Mouse (Mus musculus): ENCODE data around the gene Bcorl1. TPM values are rescaled to one million over a fixed set of nuclear protein-coding genes. Genes with fewer than 3 reads are reported as not detected.

The Bcorl1 gene
- 5.6 and 12.2 TPM in 2 replicates for total RNA-seq (2014; fragmentation: Nextera tagmentation)
- 2.4 and 6.0 TPM in 2 replicates for total RNA-seq (2017)
- 1.7 and 3.0 TPM in 2 replicates for polyA plus RNA-seq (2012)

DNA sequence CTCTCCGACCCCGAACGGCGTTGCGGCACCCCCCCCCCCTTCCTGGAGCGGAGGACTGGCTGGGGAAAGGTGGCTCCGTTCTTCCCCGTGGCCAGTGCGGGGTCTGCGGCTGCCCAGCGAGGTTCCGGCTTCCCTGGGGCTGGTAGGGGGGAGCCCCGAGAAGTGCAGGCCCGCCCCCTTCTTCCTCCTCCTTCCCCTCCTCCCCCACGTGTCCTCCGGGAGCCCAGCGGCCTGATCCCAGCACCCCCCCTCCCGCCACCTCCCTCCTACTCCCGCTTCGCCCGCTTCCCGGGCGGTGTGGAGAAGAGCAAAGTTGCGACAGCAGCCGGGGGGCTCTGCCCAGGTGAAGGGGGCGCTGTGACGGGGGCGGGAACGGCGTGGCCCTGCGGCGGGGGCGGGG, at the start of gene Bcorl1:
Gene Bcorl1 (plus strand): TSS at position 218 of the 400 bp plus-strand sequence.
- Histone ChIP-seq H3K36me3 (replicated peaks) (no peaks in the 10 kb centered on the region), H3K9me3 (replicated peaks) (no peaks in the 10 kb centered on the region), H3K4me1 (ENCODE audit: insufficient read depth, low read depth, low read length) (peaks cover 34% of the 10 kb centered on the region), H3K4me3 (ENCODE audit: low read depth, low read length) (peak within 1 kb of the TSS; percentile 66; the same call in 1 of the 2 replicates), H3K27me3 (ENCODE audit: insufficient read depth, low read length) (peaks cover 54% of the 10 kb centered on the region)
- DNase-seq (ENCODE audit: low spot score): no peak
- no peak for TF ChIP-seq POLR2AphosphoS5 (IDR thresholded peaks at IDR 0.05; ENCODE audit: insufficient replicate concordance, low read depth, low read length)
- TF ChIP-seq GATA1 (IDR thresholded peaks at IDR 0.05; ENCODE audit: borderline replicate concordance, low read length): no peak
- no peak for ATAC-seq (ENCODE audit: extremely low read depth, insufficient number of reproducible peaks, low FRiP score, poor library complexity, severe bottlenecking)

DNA sequence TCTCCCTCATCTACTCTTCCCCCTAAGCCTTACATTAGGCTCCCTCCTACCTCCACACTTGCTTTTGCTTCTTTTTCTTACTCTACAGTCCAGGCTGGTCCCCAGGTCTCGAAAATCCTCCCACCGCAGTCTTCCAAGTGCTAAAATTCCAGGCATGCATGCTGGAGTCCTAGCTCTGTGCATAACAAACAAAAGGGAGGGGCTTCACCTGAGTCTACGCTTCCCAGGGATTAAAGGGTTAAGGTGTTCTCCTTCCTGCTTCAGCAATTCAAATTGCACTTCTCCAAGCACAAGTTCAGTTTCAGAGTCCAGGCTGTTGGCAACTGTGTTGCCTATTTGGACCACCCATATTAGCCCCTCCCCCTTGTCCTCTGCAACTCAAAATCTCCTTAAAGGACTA, 49.7 kb upstream of the Bcorl1 start:
- TF ChIP-seq TAL1 (conservative IDR thresholded peaks at IDR 0.05; ENCODE audit: low read depth, low read length) (no peak), POLR2AphosphoS5 (IDR thresholded peaks at IDR 0.05; ENCODE audit: insufficient replicate concordance, low read depth, low read length) (no peak), GATA1 (IDR thresholded peaks at IDR 0.05; ENCODE audit: borderline replicate concordance, low read length) (no peak), GATA2 (IDR thresholded peaks at IDR 0.05; ENCODE audit: borderline replicate concordance, low read depth, low read length) (no peak), CTCF (IDR thresholded peaks at IDR 0.05; ENCODE audit: low read depth, low read length) (no peak)
- Histone ChIP-seq H3K36me3 (replicated peaks) (no peaks in the 10 kb centered on the region), H3K4me1 (ENCODE audit: insufficient read depth, low read depth, low read length) (no peaks in the 10 kb centered on the region; the same call in 1 of the 2 replicates), H3K9me3 (replicated peaks) (no peaks in the 10 kb centered on the region), H3K27me3 (ENCODE audit: insufficient read depth, low read length) (peaks cover 3% of the 10 kb centered on the region; the same call in 1 of the 2 replicates), H3K4me3 (ENCODE audit: low read depth, low read length) (no peak overlapping the region)
- DNase-seq (ENCODE audit: low spot score) (no peak), ATAC-seq (ENCODE audit: extremely low read depth, insufficient number of reproducible peaks, low FRiP score, poor library complexity, severe bottlenecking) (no peak)

DNA sequence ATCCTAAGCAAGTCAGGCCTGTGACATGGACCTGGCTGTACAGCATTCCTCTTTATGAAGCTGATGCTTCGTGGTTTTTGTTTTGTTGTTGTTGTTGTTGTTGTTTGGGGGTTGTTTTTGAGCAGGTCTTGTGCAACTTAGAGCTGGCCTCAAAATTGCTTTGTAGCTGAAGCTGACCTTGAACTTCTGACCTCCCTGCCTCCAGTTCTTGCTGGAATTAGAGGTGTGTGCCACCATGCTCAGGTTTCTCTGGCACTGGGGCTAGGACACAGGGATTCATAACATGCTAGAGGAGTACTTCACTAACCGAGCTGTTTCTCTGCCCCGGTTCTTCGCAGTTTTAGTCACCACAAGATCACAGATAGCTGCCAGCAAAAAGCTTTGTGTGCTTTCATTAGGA, 35.8 kb upstream of the Bcorl1 start:
- Histone ChIP-seq H3K9me3 (replicated peaks) (no peaks in the 10 kb centered on the region), H3K4me1 (ENCODE audit: insufficient read depth, low read depth, low read length) (no peaks in the 10 kb centered on the region), H3K27me3 (ENCODE audit: insufficient read depth, low read length) (0 out of 2 replicates have a peak, but pooled peaks cover 11% of the 10 kb centered on the region), H3K36me3 (replicated peaks) (no peaks in the 10 kb centered on the region), H3K4me3 (ENCODE audit: low read depth, low read length) (no peak overlapping the region)
- TF ChIP-seq TAL1 (conservative IDR thresholded peaks at IDR 0.05; ENCODE audit: low read depth, low read length): no peak
- TF ChIP-seq CTCF (IDR thresholded peaks at IDR 0.05; ENCODE audit: low read depth, low read length): no peak
- no peak for TF ChIP-seq GATA2 (IDR thresholded peaks at IDR 0.05; ENCODE audit: borderline replicate concordance, low read depth, low read length)
- no peak for TF ChIP-seq POLR2AphosphoS5 (IDR thresholded peaks at IDR 0.05; ENCODE audit: insufficient replicate concordance, low read depth, low read length)
- no peak for TF ChIP-seq GATA1 (IDR thresholded peaks at IDR 0.05; ENCODE audit: borderline replicate concordance, low read length)
- ATAC-seq (ENCODE audit: extremely low read depth, insufficient number of reproducible peaks, low FRiP score, poor library complexity, severe bottlenecking) (no peak), DNase-seq (ENCODE audit: low spot score) (no peak)

DNA sequence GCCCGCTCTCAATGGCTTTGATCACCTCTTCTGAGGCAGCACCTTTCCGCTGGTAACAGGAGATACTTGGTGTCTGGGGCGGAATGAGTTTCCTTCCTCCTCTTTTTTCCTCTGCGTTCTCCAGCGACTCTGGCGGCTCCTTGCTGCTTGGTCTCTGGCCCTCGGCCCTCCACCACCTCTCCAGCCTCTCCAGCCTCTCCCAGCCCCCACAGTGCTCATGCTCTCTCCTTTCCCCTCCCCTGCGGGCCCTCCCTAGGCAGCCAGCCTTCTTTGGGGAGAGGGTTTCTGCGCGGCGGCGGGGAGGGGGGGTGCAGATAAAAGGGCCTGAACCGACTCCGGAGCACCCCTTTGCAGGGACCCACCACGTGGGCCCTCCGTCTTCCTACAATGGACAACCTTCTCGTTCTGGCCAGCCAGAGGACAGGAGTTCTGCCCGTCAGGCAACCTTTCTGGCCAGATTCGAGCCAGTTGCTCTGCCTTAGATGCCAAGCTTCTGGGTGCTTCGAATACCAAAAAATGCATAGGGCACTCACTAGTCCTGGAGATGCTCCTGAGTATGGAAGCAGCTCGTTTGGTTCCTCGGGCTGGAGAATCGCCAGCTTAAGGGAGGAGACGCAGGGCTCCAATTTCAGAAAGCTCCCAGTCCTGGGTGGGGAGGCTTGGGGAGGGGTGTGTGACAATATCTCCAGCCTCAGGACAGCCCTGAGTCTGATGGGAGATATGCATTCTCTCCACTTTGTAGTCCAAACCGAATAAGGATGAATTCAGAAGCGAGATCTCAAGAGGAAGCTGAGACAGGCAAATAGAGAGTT, 30.2 kb upstream of the Bcorl1 start:
- ATAC-seq (ENCODE audit: extremely low read depth, insufficient number of reproducible peaks, low FRiP score, poor library complexity, severe bottlenecking): no peak
- TF ChIP-seq GATA1 (IDR thresholded peaks at IDR 0.05; ENCODE audit: borderline replicate concordance, low read length): no peak
- no peak for TF ChIP-seq POLR2AphosphoS5 (IDR thresholded peaks at IDR 0.05; ENCODE audit: insufficient replicate concordance, low read depth, low read length)
- no peak for TF ChIP-seq GATA2 (IDR thresholded peaks at IDR 0.05; ENCODE audit: borderline replicate concordance, low read depth, low read length)
- no peak for TF ChIP-seq TAL1 (conservative IDR thresholded peaks at IDR 0.05; ENCODE audit: low read depth, low read length)
- TF ChIP-seq CTCF (IDR thresholded peaks at IDR 0.05; ENCODE audit: low read depth, low read length): no peak
- Histone ChIP-seq H3K4me3 (ENCODE audit: low read depth, low read length) (no peak overlapping the region), H3K9me3 (replicated peaks) (no peaks in the 10 kb centered on the region), H3K27me3 (ENCODE audit: insufficient read depth, low read length) (peaks cover 10% of the 10 kb centered on the region; the same call in 1 of the 2 replicates), H3K36me3 (replicated peaks) (no peaks in the 10 kb centered on the region), H3K4me1 (ENCODE audit: insufficient read depth, low read depth, low read length) (peaks cover 18% of the 10 kb centered on the region; the same call in 1 of the 2 replicates)
- no peak for DNase-seq (ENCODE audit: low spot score)

DNA sequence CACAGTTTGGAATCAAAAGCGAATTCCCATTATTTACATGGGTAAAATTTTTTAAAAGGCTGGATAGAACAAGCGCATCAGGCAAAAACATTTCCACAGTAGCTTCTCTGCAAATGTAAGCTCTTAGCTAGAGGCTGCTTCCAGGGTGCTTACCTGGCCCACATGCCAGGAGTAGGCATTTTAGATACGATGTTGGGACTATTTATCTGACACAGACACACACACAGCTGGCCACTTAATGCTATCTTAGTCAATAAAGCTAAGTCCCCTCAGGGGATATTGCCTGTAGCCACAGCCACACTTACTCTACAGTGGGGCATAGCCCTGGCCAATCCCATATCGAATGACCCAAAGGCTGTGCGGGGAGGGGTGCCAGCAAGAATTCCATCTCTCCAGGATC, 29.4 kb upstream of the Bcorl1 start:
- ATAC-seq (ENCODE audit: extremely low read depth, insufficient number of reproducible peaks, low FRiP score, poor library complexity, severe bottlenecking) (no peak), DNase-seq (ENCODE audit: low spot score) (no peak)
- Histone ChIP-seq H3K27me3 (ENCODE audit: insufficient read depth, low read length) (peaks cover 3% of the 10 kb centered on the region; the same call in 1 of the 2 replicates), H3K9me3 (replicated peaks) (no peaks in the 10 kb centered on the region), H3K36me3 (replicated peaks) (no peaks in the 10 kb centered on the region), H3K4me1 (ENCODE audit: insufficient read depth, low read depth, low read length) (peaks cover 18% of the 10 kb centered on the region; the same call in 1 of the 2 replicates), H3K4me3 (ENCODE audit: low read depth, low read length) (no peak overlapping the region)
- TF ChIP-seq TAL1 (conservative IDR thresholded peaks at IDR 0.05; ENCODE audit: low read depth, low read length): no peak
- no peak for TF ChIP-seq GATA1 (IDR thresholded peaks at IDR 0.05; ENCODE audit: borderline replicate concordance, low read length)
- TF ChIP-seq CTCF (IDR thresholded peaks at IDR 0.05; ENCODE audit: low read depth, low read length): no peak
- TF ChIP-seq GATA2 (IDR thresholded peaks at IDR 0.05; ENCODE audit: borderline replicate concordance, low read depth, low read length): no peak
- no peak for TF ChIP-seq POLR2AphosphoS5 (IDR thresholded peaks at IDR 0.05; ENCODE audit: insufficient replicate concordance, low read depth, low read length)

DNA sequence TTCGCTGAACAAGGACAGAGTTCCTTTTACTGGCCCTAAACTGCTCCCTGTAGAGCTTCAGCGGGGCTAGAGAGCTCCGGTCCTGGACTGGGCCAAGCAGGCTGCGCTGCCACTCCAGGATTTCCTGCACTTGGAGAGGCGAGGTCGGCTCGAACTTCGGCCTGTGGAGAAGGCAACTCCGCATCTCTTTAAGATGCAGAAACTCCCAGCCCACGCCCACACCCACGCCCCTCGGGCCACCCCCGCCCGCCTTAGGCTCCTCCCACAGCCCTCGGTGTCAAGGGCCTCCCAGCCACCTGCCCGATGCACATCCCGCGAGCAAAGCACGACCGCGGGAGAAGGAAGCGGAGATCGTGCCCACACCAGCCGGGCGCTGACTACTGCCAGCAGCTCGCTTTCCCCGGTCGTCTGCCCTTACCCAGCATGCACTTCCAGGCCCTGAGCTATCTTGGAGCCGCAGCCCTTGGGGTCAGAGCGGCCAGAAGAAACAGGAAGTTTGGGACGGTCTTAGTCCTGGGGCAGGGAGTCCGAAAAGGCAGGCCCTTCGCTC, 26.6 kb upstream of the Bcorl1 start:
- H3K4me3 ChIP-seq (ENCODE audit: low read depth, low read length): peak overlapping the region; percentile 70
- H3K4me1 ChIP-seq (ENCODE audit: insufficient read depth, low read depth, low read length): peaks cover 35% of the 10 kb centered on the region
- H3K27me3 ChIP-seq (ENCODE audit: insufficient read depth, low read length): peaks cover 3% of the 10 kb centered on the region; the same call in 1 of the 2 replicates
- no peak for TF ChIP-seq GATA2 (IDR thresholded peaks at IDR 0.05; ENCODE audit: borderline replicate concordance, low read depth, low read length)
- no peak for TF ChIP-seq CTCF (IDR thresholded peaks at IDR 0.05; ENCODE audit: low read depth, low read length)
- TF ChIP-seq POLR2AphosphoS5 (IDR thresholded peaks at IDR 0.05; ENCODE audit: insufficient replicate concordance, low read depth, low read length): no peak
- no peak for TF ChIP-seq TAL1 (conservative IDR thresholded peaks at IDR 0.05; ENCODE audit: low read depth, low read length)
- no peak for TF ChIP-seq GATA1 (IDR thresholded peaks at IDR 0.05; ENCODE audit: borderline replicate concordance, low read length)
- no peaks in the 10 kb centered on the region for H3K36me3 ChIP-seq (replicated peaks)
- no peaks in the 10 kb centered on the region for H3K9me3 ChIP-seq (replicated peaks)
- ATAC-seq (ENCODE audit: extremely low read depth, insufficient number of reproducible peaks, low FRiP score, poor library complexity, severe bottlenecking): peak; percentile 87
- DNase-seq (ENCODE audit: low spot score): peak; percentile 72

Measured in G1E (cell line).